Mouse (Mus musculus) heart, embryonic 15.5 days (tissue): ENCODE measurements around the gene Kmt2d. TPM values are rescaled to one million over a fixed set of nuclear protein-coding genes. Genes with fewer than 3 reads are reported as not detected.

Experiments
- ATAC-seq: fragments of 200-750 bp; cut with Nextera tagmentation; replicated peaks from 2 replicates; pipeline ENCODE4 v1.8.0; 2017; ENCODE audit warnings: low read depth, moderate TSS enrichment; ENCODE audit not compliant: insufficient number of reproducible peaks, insufficient read depth, low FRiP score
- H3K27ac ChIP-seq: fragments of 300-500 bp; sonication (generic); 2 replicates; pipeline ENCODE4 v1.5.1; 2015; ENCODE audit warnings: mild to moderate bottlenecking, inconsistent platforms
- H3K27me3 ChIP-seq: fragments of 300-500 bp; sonication (generic); 2 replicates; pipeline ENCODE4 v1.6.1; 2015; ENCODE audit warnings: inconsistent platforms
- H3K36me3 ChIP-seq: fragments of 300-500 bp; sonication (generic); 2 replicates; pipeline ENCODE4 v1.6.1; 2015; ENCODE audit warnings: mild to moderate bottlenecking, inconsistent platforms
- H3K4me1 ChIP-seq: fragments of 300-500 bp; sonication (generic); replicated peaks from 2 replicates; pipeline ENCODE4 v1.6.1; 2015; ENCODE audit warnings: inconsistent platforms
- H3K4me2 ChIP-seq: fragments of 300-500 bp; sonication (generic); 2 replicates; pipeline ENCODE4 v1.6.1; 2015; ENCODE audit warnings: inconsistent platforms, mild to moderate bottlenecking, moderate library complexity
- H3K4me3 ChIP-seq: fragments of 300-500 bp; sonication (generic); 2 replicates; pipeline ENCODE4 v1.5.1; 2015; ENCODE audit warnings: mild to moderate bottlenecking, inconsistent platforms
- H3K9ac ChIP-seq: fragments of 300-500 bp; sonication (generic); 2 replicates; pipeline ENCODE4 v1.6.1; 2015; ENCODE audit warnings: mild to moderate bottlenecking, inconsistent platforms
- H3K9me3 ChIP-seq: fragments of 300-500 bp; sonication (generic); replicated peaks from 2 replicates; pipeline ENCODE4 v1.6.1; 2016; ENCODE audit warnings: inconsistent platforms
- WGBS: fragments of 180-500 bp; shearing (Covaris S2); methylation state at CpG from one replicate; pipeline ENCODE4 v1.1.7; 2015; ENCODE audit warnings: mixed read lengths; 5-methylcytosine and 5-hydroxymethylcytosine counted together
- polyA plus RNA-seq: library from polyadenylated mRNA; unstranded; fragments of >200 nt; fragmentation: Nextera tagmentation; extraction: Ambion mirVana; gene quantifications from 2 replicates; pipeline ENCODE4 v1.2.1, GENCODE M21; 2015

Kmt2d gene
- polyA plus RNA-seq, 1 experiment from 2014 or later: 7.6 TPM

DNA sequence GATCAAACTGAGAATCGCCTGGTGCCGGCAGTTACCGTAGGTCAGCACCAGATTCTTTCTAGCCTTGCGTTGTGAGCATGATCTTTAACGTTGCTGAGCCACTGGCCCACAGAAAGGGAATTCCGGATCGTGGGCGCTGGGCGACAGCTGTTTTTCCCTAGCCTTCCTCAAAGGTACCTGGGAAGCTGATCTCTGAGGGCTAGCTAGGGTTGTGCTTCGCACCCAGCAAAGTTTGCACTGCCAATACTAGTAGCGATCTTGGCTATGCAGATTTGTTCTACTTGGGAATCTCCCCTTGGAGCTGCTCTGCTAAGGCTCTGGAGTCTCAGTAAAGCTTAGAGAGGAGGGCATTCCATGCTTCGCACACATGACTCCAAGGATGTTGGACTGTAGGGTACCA lies 79.8 kb downstream of the Kmt2d start:
- Histone ChIP-seq H3K27me3 (peaks cover 99% of the 10 kb centered on the region), H3K4me3 (peak overlapping the region; percentile 35), H3K4me1 (peaks cover 44% of the 10 kb centered on the region), H3K27ac (no peak overlapping the region), H3K4me2 (peak overlapping the region; percentile 60), H3K9ac (peak overlapping the region; percentile 2; the same call in 1 of the 2 replicates), H3K36me3 (no peaks in the 10 kb centered on the region), H3K9me3 (no peaks in the 10 kb centered on the region)
- ATAC-seq: no peak
- WGBS: 2% methylated on average over 12 of the region's 12 CpGs

DNA sequence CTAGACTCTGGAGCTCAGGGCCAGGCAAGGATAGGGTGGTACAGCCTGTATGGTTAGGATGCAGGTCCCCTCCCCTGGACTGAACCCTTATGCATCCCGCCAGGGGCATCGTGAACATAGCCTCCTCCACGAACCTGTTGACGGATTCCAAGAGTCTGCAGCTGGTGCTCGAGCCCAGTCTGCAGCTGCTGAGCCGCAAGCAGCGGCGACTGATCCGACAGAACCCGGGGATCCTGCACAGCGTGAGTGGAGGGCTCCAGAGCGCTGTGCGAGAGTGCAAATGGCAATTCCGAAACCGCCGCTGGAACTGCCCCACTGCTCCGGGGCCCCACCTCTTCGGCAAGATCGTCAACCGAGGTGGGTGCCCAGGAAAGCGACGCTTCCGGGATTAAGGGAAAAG lies 80.2 kb downstream of the Kmt2d start:
- peaks cover 41% of the 10 kb centered on the region for H3K4me1 ChIP-seq
- ATAC-seq: no peak
- peak overlapping the region; percentile 60 for H3K4me2 ChIP-seq
- no peak overlapping the region for H3K27ac ChIP-seq
- under 1% methylated on average over 23 of the region's 23 CpGs for WGBS
- H3K36me3 ChIP-seq: no peaks in the 10 kb centered on the region
- H3K9ac ChIP-seq: peak overlapping the region; percentile 2; the same call in 1 of the 2 replicates
- H3K27me3 ChIP-seq: peaks cover 97% of the 10 kb centered on the region
- H3K9me3 ChIP-seq: no peaks in the 10 kb centered on the region
- peak overlapping the region; percentile 35 for H3K4me3 ChIP-seq

DNA sequence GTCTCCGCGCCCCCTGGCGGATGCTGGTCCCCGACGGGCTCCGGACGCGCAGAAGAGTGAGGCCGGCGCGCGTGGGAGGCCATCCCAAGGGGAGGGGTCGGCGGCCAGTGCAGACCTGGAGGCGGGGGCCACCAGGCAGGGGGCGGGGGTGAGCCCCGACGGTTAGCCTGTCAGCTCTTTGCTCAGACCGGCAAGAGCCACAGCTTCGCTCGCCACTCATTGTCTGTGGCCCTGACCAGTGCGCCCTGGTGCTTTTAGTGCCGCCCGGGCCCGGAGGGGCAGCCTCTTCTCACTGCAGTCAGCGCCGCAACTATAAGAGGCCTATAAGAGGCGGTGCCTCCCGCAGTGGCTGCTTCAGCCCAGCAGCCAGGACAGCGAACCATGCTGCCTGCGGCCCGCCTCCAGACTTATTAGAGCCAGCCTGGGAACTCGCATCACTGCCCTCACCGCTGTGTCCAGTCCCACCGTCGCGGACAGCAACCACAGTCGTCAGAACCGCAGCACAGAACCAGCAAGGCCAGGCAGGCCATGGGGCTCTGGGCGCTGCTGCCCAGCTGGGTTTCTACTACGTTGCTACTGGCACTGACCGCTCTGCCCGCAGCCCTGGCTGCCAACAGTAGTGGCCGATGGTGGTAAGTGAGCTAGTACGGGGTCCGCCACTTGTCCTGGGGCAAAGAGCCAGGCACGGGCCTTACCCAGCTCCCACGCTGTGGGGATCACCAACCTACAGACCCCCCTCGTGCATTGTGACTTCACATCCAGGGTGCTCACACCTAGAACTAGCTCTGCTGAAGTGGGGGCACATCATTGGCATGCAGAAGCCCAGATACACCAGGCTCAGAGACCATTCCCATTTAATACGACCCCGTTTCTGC lies 81.1 kb downstream of the Kmt2d start, which contains the start of gene Wnt1:
Gene Wnt1, plus strand, starts transcription at position 197 of the 875 bp plus-strand sequence.
- Histone ChIP-seq H3K4me1 (peaks cover 41% of the 10 kb centered on the region), H3K27ac (no peak within 1 kb of the TSS), H3K4me3 (peak within 1 kb of the TSS; percentile 35), H3K27me3 (peaks cover 89% of the 10 kb centered on the region), H3K9me3 (no peaks in the 10 kb centered on the region), H3K4me2 (peak within 1 kb of the TSS; percentile 60), H3K36me3 (no peaks in the 10 kb centered on the region), H3K9ac (peak within 1 kb of the TSS; percentile 28; the same call in 1 of the 2 replicates)
- peak; percentile 34; the same call in 1 of the 2 replicates for ATAC-seq
- 4% methylated on average over 51 of the region's 51 CpGs for WGBS

DNA sequence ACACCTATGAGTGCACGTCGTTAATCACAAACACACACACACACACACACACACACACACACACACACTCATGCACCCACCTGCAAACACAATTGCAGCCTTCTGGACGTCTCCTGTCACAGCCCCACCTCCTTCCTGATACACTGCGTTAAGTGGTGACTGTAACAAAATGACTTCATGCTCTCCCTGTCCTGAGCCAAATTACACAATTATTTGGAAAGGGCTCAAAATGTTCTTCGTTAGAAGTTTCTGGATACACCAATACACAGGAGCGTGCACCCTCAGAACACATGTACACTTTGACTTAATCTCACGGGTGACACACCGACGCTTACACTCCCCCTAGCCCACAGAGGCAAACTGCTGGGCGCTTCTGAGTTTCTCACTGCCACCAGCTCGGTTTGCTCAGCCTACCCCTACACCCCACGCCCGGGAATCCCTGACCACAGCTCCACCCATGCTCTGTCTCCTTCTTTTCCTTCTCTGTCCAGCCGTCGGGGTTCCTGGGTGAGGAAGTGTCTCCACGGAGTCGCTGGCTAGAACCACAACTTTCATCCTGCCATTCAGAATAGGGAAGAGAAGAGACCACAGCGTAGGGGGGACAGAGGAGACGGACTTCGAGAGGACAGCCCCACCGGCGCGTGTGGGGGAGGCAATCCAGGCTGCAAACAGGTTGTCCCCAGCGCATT lies 81.9 kb downstream of the Kmt2d start:
- H3K36me3 ChIP-seq: no peaks in the 10 kb centered on the region
- H3K27ac ChIP-seq: no peak overlapping the region
- no peaks in the 10 kb centered on the region for H3K9me3 ChIP-seq
- 0 out of 2 replicates have a peak, but pooled peaks have one; percentile 19 for ATAC-seq
- H3K9ac ChIP-seq: no peak overlapping the region
- H3K4me1 ChIP-seq: peaks cover 41% of the 10 kb centered on the region
- peaks cover 81% of the 10 kb centered on the region for H3K27me3 ChIP-seq
- H3K4me3 ChIP-seq: peak overlapping the region; percentile 29
- 10% methylated on average over 24 of the region's 24 CpGs for WGBS
- H3K4me2 ChIP-seq: peak overlapping the region; percentile 51

DNA sequence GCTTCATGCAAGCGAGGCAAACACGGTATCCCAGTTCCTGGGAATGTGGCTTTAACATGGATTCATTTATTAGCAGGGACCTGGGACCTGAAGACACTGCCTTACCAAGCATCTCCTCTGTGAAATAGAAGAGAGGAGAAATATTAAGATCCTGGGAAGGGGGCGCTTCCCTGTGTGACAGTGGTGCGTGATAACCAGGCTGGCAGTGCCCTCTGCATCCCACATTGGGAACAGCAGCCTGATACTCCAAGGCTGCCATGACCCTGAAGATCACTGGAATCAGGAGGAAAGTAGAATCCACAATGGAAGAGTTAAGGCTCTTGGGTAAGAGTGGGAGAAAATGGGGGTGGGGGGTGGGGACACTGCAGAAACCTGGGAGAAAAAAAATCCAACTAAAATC lies 83.1 kb downstream of the Kmt2d start:
- no peak overlapping the region for H3K9ac ChIP-seq
- H3K9me3 ChIP-seq: no peaks in the 10 kb centered on the region
- peaks cover 69% of the 10 kb centered on the region for H3K27me3 ChIP-seq
- H3K27ac ChIP-seq: no peak overlapping the region
- 30% methylated on average over 4 of the region's 4 CpGs for WGBS
- no peak for ATAC-seq
- H3K4me2 ChIP-seq: no peak overlapping the region
- H3K4me1 ChIP-seq: peaks cover 35% of the 10 kb centered on the region
- no peaks in the 10 kb centered on the region for H3K36me3 ChIP-seq
- no peak overlapping the region for H3K4me3 ChIP-seq

DNA sequence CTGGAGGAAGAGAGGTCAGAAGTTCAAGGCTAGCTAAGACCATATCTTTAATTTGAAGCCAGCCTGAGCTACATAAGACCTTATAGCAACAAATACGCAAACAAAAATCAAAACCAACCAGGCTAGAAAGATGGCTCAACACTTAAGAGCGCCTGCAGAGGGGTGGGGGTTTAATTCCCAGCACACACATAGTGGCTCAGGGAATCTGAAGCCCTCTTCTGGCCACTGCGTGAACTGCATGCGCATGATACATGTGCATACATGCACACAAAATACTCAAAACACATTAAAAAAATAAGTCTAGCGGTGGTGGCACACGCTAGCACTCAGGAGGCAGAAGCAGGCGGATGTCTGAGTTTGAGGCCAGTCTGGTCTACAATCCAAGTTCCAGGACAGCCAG lies 85.3 kb downstream of the Kmt2d start:
- H3K9ac ChIP-seq: no peak overlapping the region
- ATAC-seq: no peak
- WGBS: 38% methylated on average over 7 of the region's 7 CpGs
- no peak overlapping the region for H3K27ac ChIP-seq
- peaks cover 66% of the 10 kb centered on the region for H3K27me3 ChIP-seq
- H3K4me2 ChIP-seq: no peak overlapping the region
- H3K36me3 ChIP-seq: no peaks in the 10 kb centered on the region
- no peak overlapping the region for H3K4me3 ChIP-seq
- no peaks in the 10 kb centered on the region for H3K9me3 ChIP-seq
- peaks cover 13% of the 10 kb centered on the region for H3K4me1 ChIP-seq

Other genes with a start within 250 kb of the Kmt2d start
- 8.7 and 12.8 TPM in 2 replicates for gene Cacnb3, start 240.4 kb downstream of the Kmt2d start, polyA plus RNA-seq
- 16.1 and 17.8 TPM in 2 replicates for gene Ddx23, start 208.3 kb downstream of the Kmt2d start, polyA plus RNA-seq
- 1.1 and 1.2 TPM in 2 replicates for gene Rnd1, start 193.7 kb downstream of the Kmt2d start, polyA plus RNA-seq
- gene Ccdc65, start 163.0 kb downstream of the Kmt2d start, polyA plus RNA-seq: 0.87 and 1.0 TPM in 2 replicates
- gene Fkbp11, start 143.0 kb downstream of the Kmt2d start, polyA plus RNA-seq: 20.9 and 26.6 TPM in 2 replicates
- gene Arf3, start 108.0 kb downstream of the Kmt2d start, polyA plus RNA-seq: 29.5 and 41.5 TPM in 2 replicates
- 0.46 TPM in 1 of 2 replicates, not detected in the other for gene Wnt10b, start 93.1 kb downstream of the Kmt2d start, polyA plus RNA-seq
- not detected in 2 replicates for gene Wnt1, start 81.3 kb downstream of the Kmt2d start, polyA plus RNA-seq
- gene Ddn, start 61.7 kb downstream of the Kmt2d start, polyA plus RNA-seq: 0.32 and 0.66 TPM in 2 replicates
- gene Prkag1, start 39.7 kb downstream of the Kmt2d start, polyA plus RNA-seq: 93.5 and 100 TPM in 2 replicates
- 5.9 and 6.7 TPM in 2 replicates for gene Rhebl1, start 23.3 kb upstream of the Kmt2d start, polyA plus RNA-seq
- 2.1 and 4.2 TPM in 2 replicates for gene Dhh, start 27.3 kb upstream of the Kmt2d start, polyA plus RNA-seq
- 10.7 and 13.7 TPM in 2 replicates for gene Lmbr1l, start 47.0 kb upstream of the Kmt2d start, polyA plus RNA-seq
- 1,310 and 1,493 TPM in 2 replicates for gene Tuba1b, start 63.4 kb upstream of the Kmt2d start, polyA plus RNA-seq
- not detected in 2 replicates for gene Gm49450, start 82.3 kb upstream of the Kmt2d start, polyA plus RNA-seq
- 719 and 906 TPM in 2 replicates for gene Tuba1a, start 82.5 kb upstream of the Kmt2d start, polyA plus RNA-seq
- gene Tuba1c, start 158.7 kb upstream of the Kmt2d start, polyA plus RNA-seq: 117 and 139 TPM in 2 replicates
- 1.1 and 12.9 TPM in 2 replicates for gene Prph, start 184.0 kb upstream of the Kmt2d start, polyA plus RNA-seq
- 26.8 and 27.9 TPM in 2 replicates for gene Troap, start 203.4 kb upstream of the Kmt2d start, polyA plus RNA-seq
- gene C1ql4, start 216.6 kb upstream of the Kmt2d start, polyA plus RNA-seq: 0.15 and 0.26 TPM in 2 replicates
- gene Dnajc22, start 222.0 kb upstream of the Kmt2d start, polyA plus RNA-seq: 0.55 and 1.0 TPM in 2 replicates